7 mouse cellular contexts compared by ENCODE assay signal in genomic region chr10:80676198-80676928, GRCm38 (mm10). TPM values are rescaled to one million over a fixed set of nuclear protein-coding genes. Genes with fewer than 3 reads are reported as not detected.
DNase-seq lines count a peak whose midpoint lies in the region; ATAC-seq lines count a peak whose summit lies in the region.

No protein-coding gene starts in this region.

- no peaks in the 10 kb centered on the region for H3K9me3 ChIP-seq in embryonic facial prominence, embryonic 11.5 days (replicated peaks; ENCODE audit: control insufficient read depth, low read length)
- H3K9me3 ChIP-seq in limb, embryonic 11.5 days (ENCODE audit: control insufficient read depth, low read length) = no peaks in the 10 kb centered on the region
- H3K9me3 ChIP-seq in midbrain, embryonic 14.5 days (ENCODE audit: control insufficient read depth, low read length) = no peaks in the 10 kb centered on the region

- peak overlapping the region; percentile 97 for H3K9ac ChIP-seq in embryonic facial prominence, embryonic 11.5 days (replicated peaks; ENCODE audit: low read length)
- H3K9ac ChIP-seq in limb, embryonic 11.5 days (ENCODE audit: low read length) = peak overlapping the region; percentile 98
- H3K9ac ChIP-seq in midbrain, embryonic 14.5 days (replicated peaks; ENCODE audit: low read length) = peak overlapping the region; percentile 96

- H3K4me2 ChIP-seq in embryonic facial prominence, embryonic 11.5 days (ENCODE audit: low read depth, low read length) = peak overlapping the region; percentile 82
- H3K4me2 ChIP-seq in limb, embryonic 11.5 days (ENCODE audit: low read depth, severe bottlenecking) = peak overlapping the region; percentile 93
- peak overlapping the region; percentile 96 for H3K4me2 ChIP-seq in midbrain, embryonic 14.5 days (ENCODE audit: low read length)

- peak; percentile 100 for DNase-seq in adrenal gland, postnatal 14 days
- DNase-seq in embryonic facial prominence, embryonic 11.5 days (ENCODE audit: low spot score) = peak; percentile 100
- peak; percentile 100 for DNase-seq in heart, adult 11 months
- DNase-seq in kidney, adult 18-20 months = peak; percentile 98
- DNase-seq in limb, embryonic 11.5 days (ENCODE audit: low spot score) = peak; percentile 99
- peak; percentile 100 for DNase-seq in midbrain, embryonic 14.5 days
- DNase-seq in spleen, adult 18-20 months = peak; percentile 99 to 100

- peaks cover 20% of the 10 kb centered on the region for H3K4me1 ChIP-seq in embryonic facial prominence, embryonic 11.5 days (ENCODE audit: control insufficient read depth, insufficient read depth, low read length)
- peaks cover 32% of the 10 kb centered on the region for H3K4me1 ChIP-seq in limb, embryonic 11.5 days (ENCODE audit: control insufficient read depth, insufficient read depth, low read length)
- peaks cover 46% of the 10 kb centered on the region for H3K4me1 ChIP-seq in midbrain, embryonic 14.5 days (ENCODE audit: control insufficient read depth, insufficient read depth, low read length)

- WGBS in embryonic facial prominence, embryonic 11.5 days = under 1% methylated on average over 59 of the region's 78 CpGs
- under 1% methylated on average over 77 of the region's 78 CpGs for WGBS in limb, embryonic 11.5 days
- under 1% methylated on average over 68 of the region's 78 CpGs for WGBS in midbrain, embryonic 14.5 days

- H3K36me3 ChIP-seq in embryonic facial prominence, embryonic 11.5 days (replicated peaks; ENCODE audit: control insufficient read depth, insufficient read depth, low read depth, low read length) = no peaks in the 10 kb centered on the region
- peaks cover 15% of the 10 kb centered on the region for H3K36me3 ChIP-seq in limb, embryonic 11.5 days (ENCODE audit: control insufficient read depth, insufficient read depth, low read length)
- peaks cover 15% of the 10 kb centered on the region for H3K36me3 ChIP-seq in midbrain, embryonic 14.5 days (ENCODE audit: control insufficient read depth, insufficient read depth, low read length)

- peak overlapping the region; percentile 94 for H3K27ac ChIP-seq in embryonic facial prominence, embryonic 11.5 days (replicated peaks; ENCODE audit: low read depth, low read length)
- H3K27ac ChIP-seq in limb, embryonic 11.5 days (replicated peaks; ENCODE audit: low read depth, low read length) = peak overlapping the region; percentile 90
- peak overlapping the region; percentile 97 for H3K27ac ChIP-seq in midbrain, embryonic 14.5 days (replicated peaks; ENCODE audit: low read depth, low read length)

- H3K4me3 ChIP-seq in embryonic facial prominence, embryonic 11.5 days (ENCODE audit: low read depth, low read length) = peak overlapping the region; percentile 100
- H3K4me3 ChIP-seq in limb, embryonic 11.5 days (ENCODE audit: low read depth, low read length) = peak overlapping the region; percentile 98
- peak overlapping the region; percentile 98 for H3K4me3 ChIP-seq in midbrain, embryonic 14.5 days (replicated peaks; ENCODE audit: low read depth, low read length)

- ATAC-seq in embryonic facial prominence, embryonic 11.5 days (replicated peaks; ENCODE audit: insufficient number of reproducible peaks, low FRiP score, low TSS enrichment, low read depth) = peak; percentile 93
- peak; percentile 88 for ATAC-seq in limb, embryonic 11.5 days (ENCODE audit: insufficient number of reproducible peaks, low FRiP score, low TSS enrichment, low read depth)
- peak; percentile 94 for ATAC-seq in midbrain, embryonic 14.5 days (ENCODE audit: low FRiP score, low TSS enrichment)

- H3K27me3 ChIP-seq in embryonic facial prominence, embryonic 11.5 days (ENCODE audit: control insufficient read depth, insufficient read depth, low read length) = no peaks in the 10 kb centered on the region
- no peaks in the 10 kb centered on the region for H3K27me3 ChIP-seq in limb, embryonic 11.5 days (ENCODE audit: control insufficient read depth, insufficient read depth, low read length)
- H3K27me3 ChIP-seq in midbrain, embryonic 14.5 days (ENCODE audit: control insufficient read depth, insufficient read depth, low read length) = no peaks in the 10 kb centered on the region

RNA-seq across cellular contexts. Expression of gene Mknk2, which starts 1.5 kb away (rescaled TPM):
- total RNA-seq in adrenal gland, postnatal 14 days (2021) = 224 and 226 TPM in 2 replicates
- polyA plus RNA-seq in embryonic facial prominence, embryonic 11.5 days (2014; fragmentation: Nextera tagmentation; extraction: Ambion mirVana) = 63.7 and 67.0 TPM in 2 replicates
- 95.3 and 98.5 TPM in 2 replicates for polyA plus RNA-seq in limb, embryonic 11.5 days (2014; fragmentation: Nextera tagmentation; extraction: Ambion mirVana)
- 46.7 and 54.2 TPM in 2 replicates for polyA plus RNA-seq in midbrain, embryonic 14.5 days (2014; fragmentation: Nextera tagmentation; extraction: Ambion mirVana)

RNA-seq across cellular contexts. Expression of gene Btbd2, which starts 19.5 kb away (rescaled TPM):
- total RNA-seq in adrenal gland, postnatal 14 days (2021) = 53.5 and 58.0 TPM in 2 replicates
- 53.5 and 56.3 TPM in 2 replicates for polyA plus RNA-seq in embryonic facial prominence, embryonic 11.5 days (2014; fragmentation: Nextera tagmentation; extraction: Ambion mirVana)
- polyA plus RNA-seq in limb, embryonic 11.5 days (2014; fragmentation: Nextera tagmentation; extraction: Ambion mirVana) = 67.4 and 67.9 TPM in 2 replicates
- 80.1 and 88.8 TPM in 2 replicates for polyA plus RNA-seq in midbrain, embryonic 14.5 days (2014; fragmentation: Nextera tagmentation; extraction: Ambion mirVana)

RNA-seq across cellular contexts. Expression of gene Mob3a, which starts 25.4 kb away (rescaled TPM):
- 12.8 and 24.1 TPM in 2 replicates for total RNA-seq in adrenal gland, postnatal 14 days (2021)
- 42.3 and 45.0 TPM in 2 replicates for polyA plus RNA-seq in embryonic facial prominence, embryonic 11.5 days (2014; fragmentation: Nextera tagmentation; extraction: Ambion mirVana)
- 44.0 and 48.6 TPM in 2 replicates for polyA plus RNA-seq in limb, embryonic 11.5 days (2014; fragmentation: Nextera tagmentation; extraction: Ambion mirVana)
- 45.2 and 47.3 TPM in 2 replicates for polyA plus RNA-seq in midbrain, embryonic 14.5 days (2014; fragmentation: Nextera tagmentation; extraction: Ambion mirVana)

RNA-seq across cellular contexts. Expression of gene Izumo4, which starts 25.6 kb away (rescaled TPM):
- total RNA-seq in adrenal gland, postnatal 14 days (2021) = 12.1 and 12.6 TPM in 2 replicates
- 4.8 and 7.6 TPM in 2 replicates for polyA plus RNA-seq in embryonic facial prominence, embryonic 11.5 days (2014; fragmentation: Nextera tagmentation; extraction: Ambion mirVana)
- polyA plus RNA-seq in limb, embryonic 11.5 days (2014; fragmentation: Nextera tagmentation; extraction: Ambion mirVana) = 4.8 and 5.0 TPM in 2 replicates
- polyA plus RNA-seq in midbrain, embryonic 14.5 days (2014; fragmentation: Nextera tagmentation; extraction: Ambion mirVana) = 22.4 and 25.1 TPM in 2 replicates

RNA-seq across cellular contexts. Expression of gene Csnk1g2, which starts 53.7 kb away (rescaled TPM):
- total RNA-seq in adrenal gland, postnatal 14 days (2021) = 105 and 108 TPM in 2 replicates
- polyA plus RNA-seq in embryonic facial prominence, embryonic 11.5 days (2014; fragmentation: Nextera tagmentation; extraction: Ambion mirVana) = 93.4 and 97.9 TPM in 2 replicates
- polyA plus RNA-seq in limb, embryonic 11.5 days (2014; fragmentation: Nextera tagmentation; extraction: Ambion mirVana) = 126 and 152 TPM in 2 replicates
- 74.1 and 98.5 TPM in 2 replicates for polyA plus RNA-seq in midbrain, embryonic 14.5 days (2014; fragmentation: Nextera tagmentation; extraction: Ambion mirVana)

Comparison
In these comparisons a context has a peak if more than half of its experiments do, and no peak if none do; other contexts are left out.
1. Peak in every context shown above with its lines: DNase-seq, ATAC-seq, H3K4me3 ChIP-seq and H3K27ac ChIP-seq.